Mouse (Mus musculus) spleen, adult 2 months (tissue): ENCODE measurements around the gene Myzap. TPM values are rescaled to one million over a fixed set of nuclear protein-coding genes. Genes with fewer than 3 reads are reported as not detected.

Source experiments
- DNase-seq, 2 experiments: peaks; one replicate each; pipeline versions ENCODE4 v3.0.0 to v3.0.0-alpha.2; 2012 to 2021; ENCODE audit warnings: low spot score in 2 of 2, low read depth in 1 of 2
- H3K27ac ChIP-seq: fragments of 200-500 bp; 2 replicates; pipeline ENCODE4 v1.5.1; 2012; ENCODE audit warnings: low read length, inconsistent platforms; ENCODE audit not compliant: insufficient read depth
- H3K27me3 ChIP-seq: fragments of 200-500 bp; 2 replicates; pipeline ENCODE4 v1.6.1; 2012; ENCODE audit warnings: mild to moderate bottlenecking, moderate library complexity, low read length, inconsistent platforms; ENCODE audit not compliant: control insufficient read depth, insufficient read depth
- H3K36me3 ChIP-seq: fragments of 200-500 bp; 2 replicates; pipeline ENCODE4 v1.6.1; 2012; ENCODE audit warnings: mild to moderate bottlenecking, low read length, inconsistent platforms; ENCODE audit not compliant: control insufficient read depth, insufficient read depth
- H3K4me1 ChIP-seq: fragments of 200-500 bp; 2 replicates; pipeline ENCODE4 v1.6.1; 2011; ENCODE audit warnings: inconsistent platforms; ENCODE audit not compliant: control insufficient read depth, insufficient read depth, insufficient read length
- H3K4me3 ChIP-seq: fragments of 200-500 bp; 2 replicates; pipeline ENCODE4 v1.5.1; 2011; ENCODE audit warnings: mild to moderate bottlenecking, inconsistent platforms; ENCODE audit not compliant: insufficient read depth, insufficient read length; ENCODE audit errors: extremely low read depth
- CTCF ChIP-seq: fragments of 200-500 bp; IDR thresholded peaks from 2 replicates; pipeline ENCODE4 v1.5.1; 2011; ENCODE audit warnings: mild to moderate bottlenecking, inconsistent platforms; ENCODE audit not compliant: insufficient read depth, insufficient read length, insufficient replicate concordance; ENCODE audit errors: extremely low read depth
- POLR2A ChIP-seq: fragments of 200-500 bp; IDR thresholded peaks from 2 replicates; pipeline ENCODE4 v1.6.1; 2011; ENCODE audit warnings: low read depth, low read length, inconsistent platforms
- WGBS: fragments of 180-500 bp; shearing (Covaris S2); methylation state at CpG from one replicate; pipeline ENCODE4 v1.1.7; 2018; 5-methylcytosine and 5-hydroxymethylcytosine counted together
- polyA plus RNA-seq: library from polyadenylated mRNA; depleted of rRNA; stranded (reverse); fragments of >200 nt; gene quantifications from 2 replicates; pipeline ENCODE4 v1.2.3, GENCODE M21; 2012

The Myzap gene
- polyA plus RNA-seq, 1 experiment: 1.6 TPM

DNA sequence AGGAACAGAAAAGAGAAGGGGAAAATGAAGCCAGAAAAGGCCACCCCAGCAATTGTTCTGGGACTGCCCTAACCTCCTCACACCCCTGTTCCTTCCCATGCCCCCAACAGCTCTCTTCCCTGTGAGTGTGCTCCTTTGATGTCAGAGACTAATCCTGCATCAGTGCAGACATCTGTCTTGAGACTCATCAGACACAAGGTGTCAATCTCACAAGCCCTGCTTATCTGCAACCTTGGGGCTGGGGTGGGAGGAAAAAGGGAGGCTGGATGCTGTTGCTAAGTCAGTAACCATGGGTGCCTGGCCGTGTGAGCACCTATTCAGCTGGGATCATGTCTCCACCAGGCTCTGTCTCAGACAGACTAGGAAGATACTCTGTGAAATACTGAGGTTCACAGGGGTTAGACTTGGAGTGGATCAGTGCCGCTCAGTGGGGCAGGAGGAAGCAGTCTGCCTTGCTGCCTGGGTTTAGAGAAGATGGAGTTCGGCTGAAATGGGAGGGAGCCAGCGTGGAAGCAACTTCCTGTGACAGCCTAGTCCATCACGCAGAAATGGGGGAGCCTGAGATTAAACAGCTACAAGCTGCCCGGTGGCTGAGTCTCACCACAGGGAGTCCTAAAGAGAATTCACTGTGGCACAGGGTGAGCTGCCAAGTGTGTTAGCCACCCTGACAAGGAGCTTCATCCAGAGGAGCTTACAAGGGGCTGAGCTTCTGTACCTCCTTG lies 12.9 kb upstream of the Myzap start:
- Histone ChIP-seq H3K4me1 (no peaks in the 10 kb centered on the region), H3K27me3 (no peaks in the 10 kb centered on the region), H3K36me3 (no peaks in the 10 kb centered on the region), H3K27ac (no peak overlapping the region), H3K4me3 (no peak overlapping the region)
- DNase-seq: no peak
- TF ChIP-seq CTCF: no peak
- TF ChIP-seq POLR2A: no peak
- WGBS: 64% methylated on average over 6 of the region's 6 CpGs

DNA sequence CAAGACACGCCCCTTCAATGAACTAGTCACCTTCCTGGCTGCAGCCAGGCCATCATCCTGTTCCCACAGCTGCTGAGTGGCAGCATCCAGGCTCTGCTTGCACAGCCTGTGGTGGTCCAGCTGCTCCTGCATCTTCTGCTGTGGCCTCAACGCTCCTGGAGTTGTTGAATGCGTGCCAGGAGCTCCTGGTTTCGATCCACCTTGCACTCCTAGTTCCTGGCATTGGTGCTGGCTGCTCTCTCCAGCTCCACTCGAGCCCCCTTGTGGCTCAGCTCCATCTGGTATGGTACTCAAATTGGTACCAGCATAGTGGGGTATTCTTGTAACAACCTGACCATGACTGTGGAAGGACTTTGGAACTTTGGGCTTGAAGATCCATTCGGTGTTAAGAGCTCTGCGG lies 7.7 kb upstream of the Myzap start:
- H3K36me3 ChIP-seq: no peaks in the 10 kb centered on the region
- no peaks in the 10 kb centered on the region for H3K27me3 ChIP-seq
- TF ChIP-seq CTCF: no peak
- H3K4me3 ChIP-seq: no peak overlapping the region
- no peak for DNase-seq
- 78% methylated on average over 7 of the region's 7 CpGs for WGBS
- H3K27ac ChIP-seq: no peak overlapping the region
- H3K4me1 ChIP-seq: no peaks in the 10 kb centered on the region

DNA sequence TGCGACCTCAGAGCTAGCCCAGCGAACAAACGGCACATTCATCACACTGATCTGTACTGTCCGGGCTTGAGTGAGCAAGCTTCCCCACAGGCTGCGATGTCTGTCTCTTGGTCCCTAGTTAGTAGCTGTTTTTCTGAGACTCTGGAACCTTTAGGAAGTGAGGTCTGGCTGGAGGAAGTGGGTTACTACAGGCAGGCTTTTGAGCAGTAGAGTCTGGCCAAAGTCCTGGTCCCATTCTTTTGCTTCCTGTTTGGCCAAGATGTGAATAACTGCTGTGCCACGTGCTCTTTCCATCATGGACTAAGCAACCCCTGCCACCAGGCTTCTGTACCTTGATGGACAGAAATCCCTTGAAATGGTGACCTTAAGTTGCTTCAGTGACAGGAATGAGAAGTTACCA lies 4.7 kb upstream of the Myzap start:
- Histone ChIP-seq H3K27me3 (no peaks in the 10 kb centered on the region), H3K4me1 (peaks cover 8% of the 10 kb centered on the region; the same call in 1 of the 2 replicates), H3K36me3 (no peaks in the 10 kb centered on the region), H3K4me3 (no peak overlapping the region), H3K27ac (no peak overlapping the region)
- TF ChIP-seq CTCF (no peak), POLR2A (no peak)
- no peak for DNase-seq
- WGBS: 56% methylated on average over 6 of the region's 6 CpGs

DNA sequence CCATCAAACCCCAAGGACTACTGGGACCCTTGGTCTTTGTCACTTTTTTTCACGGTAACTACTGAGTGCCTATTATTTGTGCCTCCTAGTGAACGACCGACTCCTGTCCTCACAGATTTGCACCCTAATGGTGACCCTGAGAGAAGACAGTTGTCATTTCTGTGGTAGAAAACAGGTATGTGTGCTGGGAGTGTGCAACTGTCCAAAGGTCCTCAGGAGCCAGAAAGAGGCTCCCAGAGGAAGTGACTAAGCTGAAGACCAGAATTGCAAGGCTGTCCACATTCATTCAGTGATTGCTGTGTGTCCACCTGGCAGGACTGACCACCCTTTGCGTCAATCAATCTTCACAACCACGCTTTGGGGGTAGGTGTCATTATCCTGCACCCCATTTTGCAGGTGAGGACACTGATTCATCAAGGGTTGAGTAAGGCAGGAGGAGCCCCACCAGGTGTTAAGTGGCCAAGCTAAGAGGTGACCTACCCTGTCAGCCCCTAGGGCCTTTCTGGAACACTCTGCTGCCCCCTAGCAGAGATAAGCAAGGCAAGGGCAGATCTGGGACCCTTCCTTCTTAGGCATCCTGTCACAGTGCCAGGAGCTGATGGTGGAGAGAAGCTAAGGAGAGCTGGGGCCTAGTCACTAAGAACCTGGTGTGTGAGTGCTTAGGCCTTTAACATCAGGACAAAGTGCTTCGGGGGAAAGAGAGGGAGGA lies 571 bp upstream of the Myzap start:
- 44% methylated on average over 6 of the region's 6 CpGs for WGBS
- DNase-seq: no peak
- no peak for TF ChIP-seq CTCF
- TF ChIP-seq POLR2A: no peak
- H3K27ac ChIP-seq: no peak overlapping the region
- H3K4me1 ChIP-seq: peaks cover 16% of the 10 kb centered on the region; the same call in 1 of the 2 replicates
- H3K36me3 ChIP-seq: no peaks in the 10 kb centered on the region
- peak overlapping the region; percentile 64; the same call in 1 of the 2 replicates for H3K4me3 ChIP-seq
- no peaks in the 10 kb centered on the region for H3K27me3 ChIP-seq

DNA sequence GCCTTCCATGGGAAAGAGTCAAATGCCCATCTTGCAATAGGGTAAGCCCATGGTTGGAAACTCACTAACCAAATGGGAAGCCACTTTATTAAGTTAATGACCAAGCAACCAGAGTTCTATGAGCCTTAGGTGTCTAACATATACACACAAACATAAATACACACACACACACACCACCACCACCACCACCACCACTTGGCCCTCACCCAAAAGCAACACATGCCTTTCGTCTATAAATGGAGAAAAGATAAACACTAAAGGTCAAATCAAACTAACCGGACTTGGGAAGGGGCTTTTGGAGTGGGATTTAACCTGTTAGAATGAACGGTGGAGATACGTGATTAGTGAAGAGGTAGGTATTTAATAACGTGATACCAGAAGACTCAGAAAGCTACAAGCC lies 1.1 kb downstream of the Myzap start:
- WGBS: 81% methylated on average over 5 of the region's 5 CpGs
- no peak for DNase-seq
- no peaks in the 10 kb centered on the region for H3K27me3 ChIP-seq
- H3K4me3 ChIP-seq: no peak overlapping the region
- H3K27ac ChIP-seq: no peak overlapping the region
- TF ChIP-seq CTCF (no peak), POLR2A (no peak)
- no peaks in the 10 kb centered on the region for H3K36me3 ChIP-seq
- peaks cover 16% of the 10 kb centered on the region; the same call in 1 of the 2 replicates for H3K4me1 ChIP-seq

DNA sequence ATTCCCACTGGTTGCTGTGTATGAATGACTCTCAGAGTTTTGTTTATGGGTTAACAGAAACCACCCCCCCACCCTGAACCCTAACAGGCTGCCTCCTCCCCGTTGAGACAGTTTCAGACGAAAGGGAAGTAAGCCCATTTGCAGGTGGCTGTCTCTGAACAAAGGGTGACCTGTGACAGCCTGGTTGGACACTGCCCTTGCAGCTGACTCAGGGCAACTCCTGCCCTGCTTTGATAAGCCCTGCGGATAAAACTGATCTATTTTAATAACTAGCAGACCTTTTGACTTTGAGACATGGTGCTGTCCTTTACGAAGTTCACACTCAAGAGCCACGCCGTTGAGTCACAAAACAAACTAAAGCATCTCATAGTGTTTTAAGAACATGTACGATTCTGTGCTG lies 2.4 kb downstream of the Myzap start:
- H3K27ac ChIP-seq: no peak overlapping the region
- no peak for DNase-seq
- no peaks in the 10 kb centered on the region for H3K27me3 ChIP-seq
- no peaks in the 10 kb centered on the region for H3K36me3 ChIP-seq
- WGBS: 35% methylated on average over 7 of the region's 7 CpGs
- peaks cover 16% of the 10 kb centered on the region; the same call in 1 of the 2 replicates for H3K4me1 ChIP-seq
- H3K4me3 ChIP-seq: no peak overlapping the region
- TF ChIP-seq POLR2A (no peak), CTCF (no peak)
